Mouse (Mus musculus): ENCODE measurements around the gene Trip10.

DNA sequence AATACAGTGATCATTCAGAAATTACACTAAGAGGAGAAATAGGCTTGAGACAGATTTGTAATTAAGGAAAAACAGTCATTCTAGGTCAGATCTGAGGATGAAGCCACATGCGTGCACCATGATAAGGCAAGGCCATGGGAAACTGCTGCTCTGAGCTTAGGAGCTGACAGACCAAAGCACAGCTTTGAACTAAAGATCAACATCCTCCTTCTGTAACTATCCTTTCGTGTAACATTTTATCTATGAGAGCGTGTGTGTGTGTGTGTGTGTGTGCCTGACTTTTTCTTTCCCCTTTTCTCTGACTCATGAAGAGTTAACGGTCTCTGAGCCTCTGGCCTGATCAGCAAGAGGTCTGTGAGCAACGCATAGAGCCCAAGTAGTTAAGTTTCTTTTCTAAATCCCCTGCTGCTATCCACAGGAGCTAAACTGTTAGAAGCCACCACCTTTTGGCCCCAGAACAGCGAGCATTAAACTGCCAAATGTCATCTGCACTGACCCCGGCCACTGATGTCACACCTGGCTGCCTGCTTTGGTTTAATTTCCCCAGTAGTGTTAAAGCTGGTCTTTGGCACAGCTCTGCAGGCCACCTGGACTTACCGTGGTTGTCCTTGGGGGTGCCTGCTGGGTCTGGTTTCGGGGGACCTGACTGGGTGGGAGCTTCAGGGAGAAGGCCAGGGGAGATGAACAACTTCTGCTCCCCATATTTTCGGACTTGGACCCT, 5.4 kb upstream of the Trip10 start:
- TF ChIP-seq CTCF (IDR thresholded peaks at IDR 0.05; ENCODE audit: low read depth) (no peak), EP300 (IDR thresholded peaks at IDR 0.05; ENCODE audit: low read depth) (no peak)
